Mouse (Mus musculus) natural killer cell, adult 2 months (primary cell): ENCODE data around the gene Gckr.
A peak's percentile ranks its signal among the peaks of the same experiment; 100 is the strongest.

Experiments
- DNase-seq, 2 experiments: peaks; one replicate each; pipeline ENCODE4 v3.0.0; 2022; ENCODE audit warnings: low spot score in 2 of 2

Gene Gckr

DNA sequence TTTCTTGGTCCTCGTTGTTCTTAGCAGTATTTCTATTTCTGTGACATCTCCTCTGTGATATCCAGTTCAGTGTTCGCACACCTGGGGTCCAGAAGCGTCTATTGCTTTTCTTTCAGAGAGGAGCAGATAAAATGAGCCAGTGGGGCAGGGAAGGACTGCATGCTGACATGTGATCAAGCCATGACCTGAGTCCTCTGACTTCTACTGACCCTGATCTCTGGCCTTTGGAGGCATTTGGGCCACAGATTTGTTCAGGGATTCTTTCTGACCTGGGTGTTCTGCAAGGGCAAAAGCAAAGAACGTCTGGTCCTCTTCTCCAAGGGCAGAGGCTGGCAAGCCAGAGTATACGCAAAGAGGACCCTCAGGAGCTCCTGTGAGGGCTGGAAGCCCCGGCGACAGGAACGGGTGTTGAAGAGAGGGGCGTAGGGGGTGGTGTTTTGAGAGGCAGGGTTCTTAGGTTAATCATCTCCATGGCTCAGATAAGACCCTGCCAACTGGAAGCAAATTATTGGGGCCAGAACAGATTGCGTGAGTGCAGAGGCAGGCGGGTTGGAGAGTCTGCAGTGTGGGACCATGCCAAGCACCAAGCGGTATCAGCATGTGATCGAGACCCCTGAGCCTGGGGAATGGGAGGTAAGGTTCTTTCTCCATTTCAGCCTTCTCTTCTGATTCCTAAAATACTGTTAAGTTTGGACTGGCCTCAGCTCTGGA lies at the start of gene Gckr:
Gene Gckr, plus strand, starts transcription at position 397 of the 711 bp plus-strand sequence.
- no peak for DNase-seq

DNA sequence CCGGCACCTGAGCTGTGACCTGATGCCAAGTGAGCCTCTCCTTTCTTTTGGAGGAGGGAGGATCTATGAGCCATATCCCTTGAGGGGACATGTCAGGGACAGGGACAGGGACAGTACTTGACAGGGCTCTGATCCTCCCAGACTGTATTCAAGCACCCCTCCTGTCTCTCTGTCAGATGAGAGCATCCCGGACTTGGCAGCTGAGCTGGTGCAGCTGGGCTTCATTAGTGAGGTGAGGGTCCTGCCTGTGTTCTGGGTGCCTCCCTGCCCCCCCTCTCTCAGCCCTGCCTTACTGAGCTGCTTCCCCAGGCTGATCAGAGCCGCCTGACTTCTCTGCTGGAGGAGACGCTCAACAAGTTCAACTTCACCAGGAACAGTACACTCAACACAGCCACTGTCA lies 46.5 kb upstream of the Gckr start:
- no peak for DNase-seq

DNA sequence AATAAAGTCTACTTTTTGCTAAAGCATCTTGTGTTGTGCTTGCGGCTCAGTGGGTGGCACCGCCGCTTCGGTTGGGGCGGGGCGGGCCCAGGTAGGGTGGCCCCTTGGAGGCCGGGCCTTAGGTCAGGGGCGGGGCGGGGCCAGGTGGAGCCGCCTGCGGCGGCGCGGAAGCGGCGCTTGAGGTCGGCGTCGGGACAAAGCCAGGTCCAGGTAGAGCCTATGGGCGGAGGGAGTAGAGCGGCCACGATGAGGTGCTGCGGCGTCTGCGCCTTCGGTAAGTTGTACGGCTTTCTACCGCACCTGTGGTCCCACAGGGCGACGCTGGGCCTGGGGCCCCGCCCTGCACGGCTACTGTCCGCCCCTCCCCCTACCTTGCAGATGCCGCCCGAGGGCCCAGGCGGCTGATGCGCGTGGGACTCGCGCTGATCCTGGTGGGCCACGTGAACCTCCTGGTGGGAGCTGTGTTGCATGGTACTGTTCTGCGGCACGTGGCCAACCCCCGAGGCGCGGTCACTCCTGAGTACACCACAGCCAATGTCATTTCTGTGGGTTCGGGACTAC lies 45.6 kb upstream of the Gckr start, which contains the start of gene Krtcap3:
Gene Krtcap3, plus strand, starts transcription at position 151 of the 561 bp plus-strand sequence.
- no peak for DNase-seq

DNA sequence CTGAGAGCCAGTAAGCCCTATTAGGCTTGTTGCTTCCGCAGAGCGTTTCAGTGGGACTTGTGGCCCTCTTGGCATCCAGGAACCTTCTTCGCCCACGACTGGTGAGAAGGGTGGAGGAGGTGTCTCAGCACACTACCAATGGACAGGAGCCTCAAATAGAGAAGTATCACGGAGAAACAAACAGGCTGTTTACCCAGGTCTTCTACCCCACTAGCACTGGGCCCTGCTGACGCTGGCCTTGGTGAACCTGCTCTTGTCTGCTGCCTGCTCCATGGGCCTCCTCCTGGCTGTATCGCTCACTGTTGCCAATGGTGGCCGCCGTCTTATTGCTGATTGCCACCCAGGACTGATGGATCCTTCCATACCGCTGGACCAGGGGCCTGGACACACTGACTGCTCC lies 45.1 kb upstream of the Gckr start:
- DNase-seq: no peak

DNA sequence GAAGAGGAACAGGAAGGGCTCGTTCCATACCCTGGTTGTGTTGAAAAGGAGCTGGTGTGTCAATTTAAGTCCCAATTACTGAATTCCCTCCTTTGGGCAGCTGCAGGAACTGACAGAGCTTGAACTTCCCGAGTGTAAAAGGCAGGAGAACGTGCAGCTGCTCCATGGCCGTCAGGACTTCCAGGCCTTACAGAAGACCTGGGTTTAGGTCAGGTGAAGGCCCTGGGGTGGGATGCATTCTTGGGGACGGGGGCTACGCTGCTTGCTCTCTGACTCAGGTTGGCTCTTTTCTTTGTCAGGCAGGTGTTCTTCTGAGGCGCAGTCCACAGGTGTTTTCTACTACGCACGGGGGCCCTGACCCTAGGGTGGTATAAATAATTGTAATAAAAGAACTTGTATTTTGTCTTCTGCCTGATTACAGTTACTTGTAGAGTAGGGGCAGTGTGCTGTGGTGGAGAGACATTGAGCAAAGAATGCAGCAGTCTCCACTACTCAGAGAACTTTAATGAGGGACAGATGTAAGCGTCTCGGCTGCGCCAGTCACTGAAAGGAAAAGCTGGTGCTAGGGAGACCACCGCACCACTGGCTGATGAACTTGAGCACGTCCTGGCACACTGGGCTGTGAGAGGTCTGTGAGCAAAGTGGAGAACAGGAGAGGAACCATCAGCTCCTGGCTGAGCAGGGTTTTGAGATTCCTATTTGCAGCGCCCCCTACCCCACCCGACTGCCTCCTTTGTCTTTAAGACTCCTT lies 44.3 kb upstream of the Gckr start:
- no peak for DNase-seq

DNA sequence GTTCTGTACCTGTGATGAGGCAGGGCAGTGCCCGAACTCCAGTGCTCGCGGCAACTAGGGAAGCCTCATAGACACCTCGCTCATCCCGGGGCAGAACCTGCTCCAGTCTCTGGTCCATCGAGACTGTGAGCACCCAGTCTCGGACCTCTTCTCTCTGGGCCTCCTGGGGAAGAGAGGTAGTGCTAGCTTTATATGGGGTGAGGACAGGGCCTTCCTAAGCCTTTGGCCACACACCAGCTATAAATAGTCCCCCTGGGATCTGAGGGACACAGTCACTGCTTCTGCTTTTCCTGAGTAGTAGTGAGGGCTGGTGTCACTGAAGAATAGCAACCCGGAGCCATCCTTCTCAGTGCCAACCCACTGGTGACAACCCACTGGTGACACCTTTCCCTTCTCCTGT lies 43.4 kb upstream of the Gckr start:
- DNase-seq: no peak

DNA sequence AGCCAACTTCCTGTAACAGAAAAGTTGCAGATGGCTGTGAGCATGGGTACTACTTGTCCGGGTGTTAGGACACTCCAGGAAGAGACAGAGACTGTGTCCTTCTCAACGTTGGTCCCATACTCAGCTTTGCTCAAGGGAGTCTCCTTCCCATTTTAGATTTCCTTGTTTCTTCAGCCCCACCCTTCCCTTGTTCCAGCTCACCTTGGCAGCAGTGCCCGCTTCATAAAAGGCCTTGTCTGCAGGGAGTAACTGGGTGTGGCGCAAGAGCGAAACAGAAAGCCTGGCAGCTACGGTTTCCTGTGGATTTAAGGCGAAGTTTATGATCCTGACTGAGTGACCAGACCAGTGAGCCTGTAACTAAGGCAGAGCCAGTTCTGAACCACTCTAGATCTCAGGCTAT lies 42.8 kb upstream of the Gckr start:
- DNase-seq: no peak

DNA sequence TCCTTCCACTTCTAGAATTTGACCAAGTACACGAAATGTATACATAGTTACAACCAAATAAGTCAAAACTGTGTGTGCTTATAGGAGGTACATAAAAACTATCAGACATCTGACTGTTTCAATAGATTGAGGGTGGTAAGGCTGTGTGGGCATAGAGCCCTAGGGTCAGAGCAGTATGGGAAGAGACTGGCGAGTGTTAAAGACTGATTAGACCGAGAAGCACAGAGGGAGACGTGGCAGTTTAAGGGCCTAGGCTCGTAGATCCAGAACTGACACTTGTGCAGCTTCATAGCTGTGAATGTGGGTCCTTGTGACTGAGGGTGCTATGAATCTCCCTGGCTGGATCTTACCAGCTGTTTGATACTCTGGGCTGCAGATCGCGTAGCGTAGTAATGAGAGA lies 42.3 kb upstream of the Gckr start:
- no peak for DNase-seq

DNA sequence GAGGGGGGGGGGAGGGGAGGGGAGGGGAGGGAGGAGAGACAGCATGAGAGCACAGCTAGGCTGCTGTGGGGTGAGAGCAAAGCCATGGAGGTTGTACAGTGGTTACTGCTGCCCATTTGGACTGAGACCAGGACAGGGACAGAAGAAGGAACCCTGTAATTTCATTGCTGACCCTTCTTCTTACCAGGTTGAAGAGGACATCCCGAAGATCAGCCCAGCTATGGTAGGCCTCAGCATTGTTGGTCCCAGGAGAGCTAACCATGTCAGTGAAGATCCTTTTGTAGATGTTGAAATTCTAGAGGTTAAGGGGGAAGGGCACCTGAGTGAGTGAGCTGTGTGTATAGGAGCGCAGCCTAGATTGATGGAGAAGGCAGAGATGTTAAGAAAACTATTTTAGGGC lies 41.9 kb upstream of the Gckr start:
- DNase-seq: no peak

DNA sequence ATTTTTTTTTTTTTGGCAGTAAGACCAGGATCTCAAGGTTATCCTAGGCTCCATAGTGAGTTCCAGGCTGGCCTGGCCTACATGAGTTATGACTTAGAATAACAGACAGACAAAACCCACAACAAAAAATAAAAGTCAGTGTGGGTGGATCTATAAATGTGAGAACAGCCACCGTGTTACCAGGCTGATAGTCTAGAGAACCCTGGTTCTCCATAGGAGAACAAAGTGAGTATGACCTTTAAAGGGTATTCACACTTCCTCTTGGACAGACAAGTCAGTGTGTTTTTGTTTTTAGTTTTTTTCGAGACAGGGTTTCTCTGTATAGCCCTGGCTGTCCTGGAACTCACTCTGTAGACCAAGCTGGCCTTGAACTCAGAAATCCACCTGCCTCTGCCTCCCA lies 41.3 kb upstream of the Gckr start:
- no peak for DNase-seq

DNA sequence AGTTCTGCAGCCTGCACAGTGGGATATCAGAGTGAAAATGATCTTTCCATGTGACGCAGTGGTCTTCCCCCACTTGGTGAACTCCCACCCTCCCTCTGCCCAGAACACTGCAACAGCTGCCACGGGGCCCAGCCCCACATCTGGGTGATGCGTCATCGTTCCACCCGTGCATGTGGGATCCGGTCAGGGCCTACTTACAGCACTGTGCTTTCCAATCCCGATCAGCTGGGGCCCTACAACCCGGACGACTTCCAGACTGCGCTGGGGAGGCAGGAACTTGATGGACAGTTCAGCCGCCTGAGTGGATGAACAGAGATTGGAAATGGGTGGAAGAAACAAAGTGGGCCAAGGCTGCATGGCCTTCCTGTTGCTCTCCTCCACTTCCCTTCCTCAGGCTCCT lies 39.6 kb upstream of the Gckr start:
- no peak for DNase-seq

DNA sequence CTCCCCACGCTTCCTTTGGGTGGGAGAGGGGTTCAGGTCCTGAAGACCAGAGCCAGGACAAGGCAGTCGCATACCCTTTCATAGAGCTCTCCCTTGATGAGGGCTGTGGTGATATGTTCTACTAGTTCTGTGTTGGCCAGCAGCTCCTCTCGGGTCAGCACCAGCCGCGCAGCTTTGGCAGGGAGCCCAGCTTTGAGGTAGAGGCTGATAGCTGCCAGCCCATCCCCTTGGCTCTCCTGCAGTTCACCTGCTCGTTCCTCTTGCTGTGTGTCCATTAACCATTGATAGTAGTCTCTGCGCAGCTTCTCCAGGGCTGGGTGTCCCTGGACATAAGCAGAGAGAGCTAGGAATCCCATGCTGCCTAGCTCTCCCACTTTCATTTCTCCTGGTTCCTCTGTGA lies 31.1 kb upstream of the Gckr start:
- DNase-seq: no peak

DNA sequence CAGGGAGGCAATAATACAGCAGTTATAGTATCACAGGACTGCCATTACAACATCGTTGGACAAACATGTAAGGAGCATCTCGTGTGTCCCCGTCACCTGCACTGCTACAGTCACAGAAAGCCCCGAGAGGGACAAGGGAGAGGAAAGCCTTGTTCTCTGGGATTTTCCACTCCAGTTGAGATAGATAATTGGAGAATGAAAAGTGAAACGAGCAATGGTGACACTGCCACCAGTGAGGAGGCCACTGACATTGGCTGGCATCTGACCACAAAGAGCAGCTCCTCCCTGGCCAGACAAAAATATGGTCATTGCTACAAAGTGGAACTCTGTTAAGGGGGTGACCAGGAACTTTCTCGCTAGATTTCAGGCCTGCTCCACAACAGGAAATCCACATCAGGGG lies 29.6 kb upstream of the Gckr start:
- DNase-seq: no peak

DNA sequence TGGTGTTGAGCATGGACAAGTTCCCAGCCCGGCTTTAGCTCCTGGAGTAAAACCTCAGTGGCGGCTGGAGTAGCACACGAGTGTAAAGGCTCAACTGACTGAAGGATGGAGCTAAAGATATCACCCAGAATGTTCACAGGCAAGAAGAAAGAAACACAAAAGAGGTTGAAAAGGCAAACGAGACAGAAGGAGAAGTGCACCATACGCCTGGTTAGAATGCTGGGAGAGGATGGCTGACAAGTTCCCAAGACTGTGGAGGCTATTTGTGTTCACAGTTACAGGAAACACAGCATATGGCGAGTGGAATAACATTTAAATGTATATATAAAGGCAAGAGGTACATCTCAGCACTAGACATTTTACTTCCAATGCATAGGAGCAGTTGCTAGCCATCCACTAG lies 24.2 kb upstream of the Gckr start:
- no peak for DNase-seq

DNA sequence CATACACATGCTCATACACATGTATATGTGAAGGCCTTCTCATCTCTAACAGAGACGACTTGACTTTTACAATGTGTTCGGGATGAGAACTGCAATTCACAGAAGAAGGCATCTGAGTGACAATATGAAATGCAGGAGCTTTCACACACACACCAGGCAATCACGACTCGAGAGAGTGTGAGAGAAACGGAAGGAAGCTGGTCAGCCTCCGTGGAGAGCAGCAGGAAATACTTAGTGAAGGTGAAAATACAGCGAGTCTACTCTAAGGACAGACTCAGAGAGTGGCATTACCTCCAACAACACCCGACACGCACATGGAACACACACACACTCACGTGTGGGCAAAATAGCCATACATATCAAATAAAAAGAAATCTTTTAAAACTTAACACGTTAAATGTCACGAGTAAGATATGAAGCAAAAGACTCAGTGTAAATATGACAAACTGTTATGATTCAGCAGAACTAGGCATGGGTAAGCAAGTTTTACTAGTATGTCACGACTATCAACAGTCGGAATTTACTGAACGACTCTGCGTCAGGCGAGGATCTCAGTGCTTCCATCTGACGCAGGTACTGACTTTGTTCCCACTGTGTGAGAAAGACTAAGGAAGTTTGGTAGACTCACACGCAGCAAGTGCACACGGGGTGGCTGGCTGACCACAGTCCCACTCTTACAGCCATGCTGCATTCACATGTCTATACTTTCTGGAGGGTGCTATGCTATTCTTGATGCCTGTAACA lies 17.8 kb upstream of the Gckr start:
- DNase-seq: peak; percentile 47

DNA sequence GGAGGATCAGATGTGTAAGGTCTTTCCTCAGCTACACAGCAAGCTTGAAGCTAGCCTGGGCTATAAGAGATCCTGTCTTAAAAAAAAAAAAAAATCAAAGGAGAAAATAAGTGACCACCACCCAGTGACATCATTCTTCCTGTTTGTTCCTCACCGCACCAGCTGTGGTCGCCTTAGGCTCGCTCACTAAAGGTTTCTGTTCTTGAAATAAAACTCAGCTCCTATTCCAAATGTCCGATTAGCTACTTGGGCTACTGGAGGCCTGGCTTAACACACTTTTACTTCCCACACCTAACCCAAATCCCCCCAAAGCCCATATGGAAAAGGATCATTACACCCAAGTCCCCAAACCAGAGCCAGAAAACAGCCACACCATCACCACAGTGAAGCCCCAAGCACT lies 9.0 kb upstream of the Gckr start:
- DNase-seq: peak; percentile 44 to 50

DNA sequence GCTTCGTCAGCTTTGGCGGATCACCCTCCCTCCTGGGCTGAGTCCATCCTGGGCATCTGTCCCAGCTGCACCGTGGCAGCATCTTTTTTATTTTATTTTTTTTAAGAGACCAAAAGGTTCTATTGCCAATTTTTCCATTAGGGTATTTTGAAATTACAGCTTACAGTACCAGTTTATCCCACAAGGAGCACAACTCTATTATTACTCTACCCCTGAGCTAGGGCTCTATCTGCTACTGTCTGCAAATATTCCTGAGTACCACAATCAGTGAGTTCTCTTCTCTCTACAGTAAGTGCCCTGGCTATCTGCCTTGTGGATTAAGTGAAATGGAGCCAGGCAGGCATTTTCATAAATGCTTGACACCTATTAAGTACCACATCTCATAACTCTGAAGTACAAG lies 8.6 kb upstream of the Gckr start:
- DNase-seq: no peak

DNA sequence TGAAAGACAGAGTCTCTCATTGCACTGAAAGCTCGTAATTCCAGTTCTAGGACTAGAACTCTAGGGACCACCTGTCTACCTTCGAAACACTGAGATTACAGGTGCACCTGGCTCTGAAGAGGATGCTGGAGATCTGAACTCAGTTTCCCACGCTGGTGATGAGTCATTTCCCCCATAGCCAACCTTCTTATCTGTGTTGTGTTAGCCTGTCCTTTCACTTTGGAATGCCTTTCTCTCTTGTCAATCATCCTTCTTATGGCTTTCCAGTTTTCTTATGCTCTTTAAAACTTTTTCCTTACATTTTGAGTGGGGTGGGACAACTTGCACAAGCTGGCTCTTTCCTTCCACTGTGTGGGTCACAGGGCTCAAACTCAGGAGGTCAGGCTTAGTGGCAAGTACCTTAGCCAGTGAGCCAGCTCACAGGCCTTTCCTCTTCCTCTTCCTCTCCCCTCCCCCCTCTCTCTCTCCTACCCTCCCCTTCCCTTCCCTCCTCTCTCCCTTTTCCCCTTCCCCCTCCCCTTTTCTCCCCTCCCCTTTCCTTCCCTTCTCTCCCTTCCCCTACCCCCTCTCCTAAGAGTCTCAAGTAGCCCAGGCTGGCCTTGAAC lies 7.5 kb upstream of the Gckr start:
- no peak for DNase-seq

DNA sequence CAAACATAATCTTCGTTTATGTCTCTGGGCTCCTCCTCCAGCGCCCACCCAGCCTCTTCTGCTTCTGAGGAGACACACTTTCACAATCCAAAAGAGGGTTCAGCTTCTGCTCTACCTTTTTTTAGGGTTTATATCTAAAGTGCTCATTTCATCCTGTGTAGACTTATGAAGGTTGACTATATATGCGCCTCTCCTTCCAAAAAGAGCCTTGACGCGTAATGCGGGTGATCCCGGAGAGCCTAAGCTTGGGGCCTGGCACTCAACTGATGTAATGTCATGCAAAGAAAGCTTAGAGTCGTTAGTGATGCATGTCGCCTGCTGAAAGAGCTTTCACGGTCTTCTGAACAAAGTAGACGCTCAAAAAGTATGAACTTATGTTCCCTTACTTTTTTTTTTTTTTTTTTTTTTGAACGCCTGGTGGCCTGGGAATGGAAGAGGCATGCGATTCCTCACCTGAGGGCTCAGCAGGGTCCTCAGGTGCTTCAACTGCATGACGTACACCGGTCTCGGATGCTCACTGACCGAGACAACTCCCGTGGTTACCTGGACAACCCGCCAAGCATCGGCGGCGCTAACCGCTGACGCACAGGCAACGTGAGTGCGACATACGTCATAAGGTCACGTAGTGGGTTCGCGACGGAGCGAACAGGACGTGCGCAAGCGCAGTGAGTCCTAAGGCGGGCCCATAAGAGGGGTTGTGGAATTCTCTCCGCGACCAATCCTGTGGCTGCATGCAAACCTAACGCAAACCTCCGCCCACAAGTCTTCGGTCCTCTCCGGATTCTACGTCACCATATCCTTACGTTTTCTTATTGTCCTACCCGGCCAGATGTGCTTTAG lies 6.5 kb upstream of the Gckr start, which contains the start of gene Ift172:
Gene Ift172, minus strand, starts transcription at position 596 of the 840 bp plus-strand sequence.
- DNase-seq: peak; percentile 95 to 96

DNA sequence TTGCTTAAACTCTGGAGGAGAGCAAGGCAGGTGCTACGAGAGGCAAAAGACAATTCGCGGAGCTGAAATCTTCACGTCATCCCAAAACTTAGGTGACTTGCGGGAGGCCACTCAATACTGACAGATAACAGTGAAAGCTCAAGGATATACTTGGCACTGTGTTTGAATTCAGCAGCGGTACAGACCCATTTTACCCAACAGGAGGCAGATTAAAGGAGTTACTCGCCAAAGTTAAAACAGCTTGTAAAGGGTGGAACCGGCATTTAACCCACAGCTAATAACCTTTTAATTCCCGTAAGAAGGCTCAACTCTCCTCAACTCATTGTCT lies 5.9 kb upstream of the Gckr start:
- DNase-seq: no peak

DNA sequence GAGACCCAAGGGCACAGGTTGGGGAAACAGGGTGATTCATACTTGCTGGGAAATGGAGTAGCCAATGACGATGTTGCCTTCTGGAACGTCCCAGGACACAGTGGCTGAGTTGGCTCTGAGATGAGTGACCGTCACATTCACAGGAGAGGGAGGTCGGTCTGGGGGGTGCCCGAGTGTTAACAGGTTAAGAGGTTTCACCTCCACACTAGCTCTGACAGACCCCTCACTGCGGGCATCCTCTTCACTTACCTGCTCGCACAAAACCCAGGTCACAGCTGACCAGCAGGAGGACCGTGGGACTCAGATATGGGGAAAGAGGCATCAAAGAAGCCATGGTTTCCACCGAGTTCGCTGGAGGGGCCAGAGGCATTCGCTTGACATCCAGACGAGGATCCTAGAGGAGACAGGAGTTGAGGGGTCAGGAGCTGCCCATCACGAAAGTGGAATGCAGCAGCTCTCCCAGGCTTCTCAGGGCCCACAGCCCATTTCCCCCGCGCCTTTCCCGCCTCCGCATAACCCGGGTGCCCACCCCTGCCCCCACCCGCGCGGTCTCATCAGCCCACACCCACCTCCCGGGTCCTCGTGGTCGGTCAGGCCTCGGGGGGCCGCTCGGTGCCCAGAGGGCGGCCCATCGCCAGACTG lies 2.2 kb upstream of the Gckr start:
- no peak for DNase-seq
